Mouse (Mus musculus): Measurements from ENCODE around the gene Tmem108. TPM values are rescaled to one million over a fixed set of nuclear protein-coding genes. Genes with fewer than 3 reads are reported as not detected.

Tmem108 gene
- total RNA-seq, 4 experiments from 2014 or later = 3.7 to 4.7 (median 4.4) TPM

DNA sequence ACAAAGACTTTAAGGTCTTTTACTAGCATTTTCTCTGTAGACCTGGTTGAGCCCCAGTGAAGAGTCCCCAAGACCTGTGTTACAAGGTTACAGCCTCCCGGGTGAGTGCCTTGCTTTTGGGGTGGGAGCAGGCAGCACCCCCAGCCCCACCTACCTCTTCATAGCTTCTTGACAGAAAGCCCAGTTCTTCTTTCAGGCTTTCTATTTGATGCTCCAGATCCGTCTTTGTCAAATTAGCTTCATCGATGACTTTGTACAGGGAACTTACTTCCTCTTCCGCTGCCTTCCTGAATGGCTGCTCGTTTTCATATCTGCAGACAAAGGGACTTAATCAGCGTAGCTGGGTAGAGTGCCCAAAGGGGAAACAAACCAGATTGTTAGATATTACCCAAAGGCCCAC lies 312.0 kb downstream of the Tmem108 start:
- DNase-seq (ENCODE audit: low spot score) = no peak

DNA sequence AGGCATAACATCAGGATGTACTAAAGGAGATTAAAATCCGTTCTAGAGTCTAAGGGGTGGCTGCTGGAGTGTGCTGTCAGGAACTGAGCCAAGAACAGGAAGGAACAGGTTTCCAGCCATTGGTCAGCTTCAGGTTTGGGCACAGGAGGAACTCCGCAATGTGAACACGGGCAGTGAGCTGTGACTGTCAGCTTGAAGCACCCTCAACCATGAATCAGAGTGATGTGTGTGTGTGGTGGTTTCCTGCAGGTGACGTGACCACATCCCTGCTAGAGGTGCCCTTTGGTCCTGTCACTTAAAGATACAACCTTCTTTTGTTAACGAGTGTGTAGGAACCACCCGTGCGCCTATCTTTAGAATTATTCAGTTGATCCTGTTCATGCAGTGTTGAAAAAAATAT lies 312.5 kb downstream of the Tmem108 start:
- no peak for DNase-seq (ENCODE audit: low spot score)

DNA sequence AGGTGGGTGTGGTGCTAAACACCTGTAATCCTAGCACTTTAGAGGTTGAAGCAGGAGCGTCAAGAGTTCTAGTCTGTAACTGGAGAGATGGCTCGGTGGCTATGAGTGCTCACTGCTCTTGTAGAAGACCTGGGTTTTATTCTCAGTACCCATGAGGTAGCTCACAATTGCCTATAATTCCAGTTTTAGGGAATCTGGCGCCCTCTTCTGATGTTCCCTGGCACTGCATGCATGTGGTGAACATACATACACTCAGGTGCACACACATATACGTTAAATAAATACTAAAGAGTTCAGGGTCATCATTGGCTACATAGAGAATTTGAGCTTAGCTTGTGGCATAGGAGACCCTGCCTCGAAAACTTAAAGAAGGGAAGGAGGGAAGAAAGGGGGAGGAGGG lies 317.0 kb downstream of the Tmem108 start:
- no peak for DNase-seq (ENCODE audit: low spot score)

DNA sequence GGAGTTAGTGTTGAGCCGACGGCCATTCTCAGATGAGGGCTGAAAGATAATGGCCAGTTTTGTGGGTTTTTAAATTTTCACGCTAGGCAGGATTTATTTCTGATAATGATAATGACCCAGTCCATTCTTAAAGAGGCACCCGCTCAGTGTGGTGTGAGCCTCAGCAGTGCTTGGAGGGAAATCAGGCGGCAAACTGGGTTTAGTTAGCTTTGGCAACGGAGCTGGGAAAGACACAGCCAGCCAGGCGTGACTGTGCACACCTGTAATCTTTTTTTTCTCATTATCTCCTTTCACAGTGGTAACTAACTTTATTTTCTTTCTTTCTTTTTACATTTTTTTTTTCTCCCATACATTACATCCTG lies 317.8 kb downstream of the Tmem108 start:
- no peak for DNase-seq (ENCODE audit: low spot score)

DNA sequence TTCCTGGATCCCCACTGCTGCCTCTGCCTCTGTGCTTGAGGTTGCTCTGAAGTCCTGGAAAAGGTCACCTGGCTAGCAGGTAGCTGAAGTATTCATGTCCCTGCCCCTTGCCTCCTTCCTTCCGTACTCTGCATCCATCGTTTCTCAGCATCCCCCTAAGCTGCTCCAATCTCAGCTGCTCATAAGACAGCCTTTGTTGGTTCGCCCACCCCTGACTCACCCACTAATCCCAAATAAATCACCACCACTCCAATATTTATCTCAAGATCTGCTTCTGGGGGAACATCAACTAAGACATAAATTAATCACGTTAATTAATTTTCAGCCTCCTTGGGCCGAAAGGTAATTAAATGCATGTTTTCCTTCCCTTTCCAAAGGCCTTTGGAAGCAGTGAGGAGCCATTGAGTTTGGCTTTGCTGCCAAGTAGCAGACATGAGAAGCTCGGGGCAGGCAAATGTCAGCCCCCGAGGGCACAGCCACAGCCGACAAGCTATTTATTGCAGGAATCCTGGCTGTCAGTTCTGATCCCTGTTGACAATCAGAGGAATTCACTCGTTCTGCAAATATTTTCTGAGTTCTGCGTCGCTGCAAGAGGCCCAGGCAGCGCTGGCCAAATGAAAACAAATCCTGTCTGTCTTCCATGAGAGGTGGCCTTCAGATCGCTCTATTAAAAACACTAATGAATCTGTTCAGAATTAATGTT lies 318.4 kb downstream of the Tmem108 start:
- no peak for DNase-seq (ENCODE audit: low spot score)

DNA sequence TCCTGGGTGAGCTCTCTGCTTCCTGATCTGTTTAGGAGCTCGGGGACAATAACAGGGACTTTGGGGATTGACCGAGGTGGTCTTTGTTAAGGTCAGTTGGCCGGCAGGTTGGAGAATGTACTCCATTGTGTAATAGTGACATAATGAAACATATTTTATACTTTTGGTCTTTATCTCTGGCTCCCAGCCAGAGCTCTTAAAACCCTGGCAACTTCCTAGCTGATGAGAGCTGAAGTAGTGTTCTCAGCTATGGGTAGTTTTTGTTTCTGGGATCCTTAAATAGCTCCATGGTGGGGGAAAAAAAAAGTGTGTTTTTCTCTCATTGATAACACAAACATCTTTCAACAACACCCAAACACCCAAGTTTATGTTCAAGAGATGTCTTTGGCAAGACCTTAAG lies 321.0 kb downstream of the Tmem108 start:
- DNase-seq (ENCODE audit: low spot score) = no peak

DNA sequence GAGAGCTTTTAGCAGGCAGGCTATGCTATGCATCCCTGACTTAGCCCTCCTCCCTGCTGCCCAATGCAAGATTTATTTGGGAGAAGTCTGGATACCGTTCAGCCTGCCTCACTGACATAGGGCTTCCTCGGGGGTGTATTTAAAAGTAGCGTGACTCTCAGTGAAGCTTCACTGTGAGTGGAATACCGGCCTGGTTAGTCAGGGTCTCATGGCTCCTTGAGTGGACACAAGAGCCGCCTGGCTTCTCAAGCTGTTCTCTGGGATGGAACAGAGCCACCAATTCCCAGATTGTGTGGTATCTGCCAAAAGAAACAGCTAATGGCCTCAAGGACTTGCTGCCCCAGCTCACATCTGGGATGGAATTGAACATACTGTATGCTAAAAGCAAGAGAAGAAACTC lies 324.5 kb downstream of the Tmem108 start:
- DNase-seq (ENCODE audit: low spot score) = no peak

DNA sequence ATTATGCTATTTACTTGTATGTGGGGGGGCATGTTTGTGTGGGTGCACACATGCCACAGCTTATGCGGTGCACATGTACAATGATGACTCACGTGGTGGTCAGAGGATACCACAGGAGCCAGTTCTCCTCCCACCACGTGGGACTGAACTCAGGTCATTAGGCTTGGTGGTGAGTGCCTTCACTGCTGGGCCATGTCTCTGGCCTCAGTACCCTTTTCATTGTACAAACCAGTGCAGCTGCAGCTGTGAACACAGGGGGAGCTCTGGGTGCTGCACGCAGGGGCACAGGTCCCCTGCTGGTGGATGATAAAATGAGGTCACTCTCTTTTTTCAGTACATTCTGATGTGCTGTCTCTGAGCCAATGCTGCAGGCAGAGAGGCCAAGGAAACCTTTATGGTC lies 327.5 kb downstream of the Tmem108 start:
- DNase-seq (ENCODE audit: low spot score) = no peak

Other genes starting within 250 kb of the Tmem108 start
- 1 to 10 TPM; 2.4 to 3.7 (median 2.9) TPM for gene Nphp3, start 240.7 kb upstream of the Tmem108 start, total RNA-seq (2022)